Mouse (Mus musculus): Measurements from ENCODE around the gene Adgrg1.

Gene Adgrg1

DNA sequence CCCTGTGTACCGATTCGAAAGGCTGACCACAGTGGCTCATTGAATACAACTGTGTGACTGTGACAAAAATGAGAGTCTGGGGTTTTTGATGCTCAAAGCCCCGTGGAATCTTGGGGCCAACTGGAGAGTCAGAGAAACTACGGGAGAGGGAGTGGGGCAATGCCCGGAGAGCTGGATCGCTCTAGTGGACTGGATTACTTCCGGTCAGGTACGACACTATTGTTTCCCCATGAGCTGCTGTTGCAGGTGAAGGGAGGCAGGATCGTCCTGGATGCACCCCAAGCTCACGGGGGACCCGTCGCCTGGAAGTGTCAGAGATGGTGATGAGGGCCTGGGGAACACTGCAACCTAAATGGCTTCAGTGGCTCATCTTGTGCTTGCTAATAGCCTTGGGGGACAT is 21.5 kb downstream of the Adgrg1 start:
- no peak for DNase-seq (ENCODE audit: low read depth, low spot score)

DNA sequence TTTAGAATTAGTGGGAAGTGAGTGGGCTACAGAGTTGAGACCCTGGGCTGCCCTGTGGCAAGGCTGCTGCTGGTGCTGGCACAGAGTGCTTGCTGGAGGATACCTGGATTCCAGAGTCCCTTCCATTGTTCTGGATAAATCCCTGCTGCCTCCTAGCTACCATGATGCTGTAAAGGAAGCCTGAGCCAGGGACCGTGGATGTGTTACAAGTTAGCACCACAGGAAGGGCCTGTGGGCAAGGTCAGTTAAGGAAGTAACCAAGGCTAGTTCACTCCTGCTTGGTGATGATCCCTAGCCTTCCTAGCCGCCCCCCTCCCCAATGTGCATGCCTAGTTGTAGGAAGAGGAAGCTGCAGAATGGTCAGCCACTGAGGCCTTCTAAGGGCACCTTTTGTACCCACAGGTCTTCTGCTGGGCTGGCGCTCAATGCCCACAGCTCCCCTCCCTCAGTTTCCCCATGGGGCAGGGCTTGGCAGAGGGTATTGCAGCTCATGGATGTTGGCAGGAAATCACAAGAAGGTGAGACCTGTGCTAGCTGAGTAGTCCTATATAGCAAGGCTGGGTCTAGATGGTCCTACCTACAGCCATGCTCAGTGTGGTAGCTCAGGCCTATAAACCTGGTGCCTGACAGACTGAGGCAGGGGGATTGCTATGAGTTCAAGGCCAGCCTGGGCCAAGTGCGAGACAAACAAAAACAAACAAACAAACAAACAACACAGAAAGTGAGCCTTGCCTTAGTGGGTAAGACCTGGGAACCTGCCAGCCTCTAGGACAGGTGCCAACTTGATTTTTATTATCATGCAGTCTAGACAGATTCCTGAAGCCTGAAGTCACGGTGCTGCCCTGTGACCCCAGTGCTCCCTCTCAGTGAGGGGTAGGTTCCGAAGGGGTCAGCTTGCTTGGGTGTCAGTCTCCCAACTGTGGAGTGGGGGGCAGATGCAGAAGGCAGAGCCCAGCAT is 22.6 kb downstream of the Adgrg1 start:
- DNase-seq (ENCODE audit: low read depth, low spot score): no peak

GRCm38 (mm10) chr8:94997857-94998243 is 23.3 kb downstream of the Adgrg1 start:
- no peak for DNase-seq (ENCODE audit: low read depth, low spot score)

- no peak for DNase-seq (ENCODE audit: low read depth, low spot score)
Observed at GRCm38 (mm10) chr8:94998431-94998830, 23.9 kb downstream of the Adgrg1 start.

GRCm38 (mm10) chr8:94999004-94999403 is 24.5 kb downstream of the Adgrg1 start:
- DNase-seq (ENCODE audit: low read depth, low spot score): no peak

GRCm38 (mm10) chr8:94999956-95000355 is 25.4 kb downstream of the Adgrg1 start:
- DNase-seq (ENCODE audit: low read depth, low spot score): peak; percentile 28

DNA sequence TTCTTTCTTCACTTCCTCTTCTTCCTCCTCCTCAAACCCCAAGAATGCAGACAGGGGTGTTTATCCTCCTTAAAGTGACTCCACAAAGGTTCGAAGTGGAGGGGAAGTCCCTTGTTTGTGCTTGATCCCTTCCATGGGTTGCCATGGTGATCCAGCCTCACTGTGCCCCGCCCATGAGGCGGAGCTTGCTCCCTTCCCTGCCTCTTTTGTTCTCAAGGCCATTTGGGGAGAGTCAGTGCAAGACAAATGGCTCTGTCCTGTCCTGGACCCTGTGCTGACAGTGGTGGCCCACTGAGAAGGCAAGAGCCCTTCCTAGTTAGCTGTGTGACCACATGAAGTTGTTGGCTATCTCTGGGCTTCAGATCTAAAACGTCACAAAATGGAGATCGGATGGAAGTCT is 26.1 kb downstream of the Adgrg1 start:
- peak; percentile 73 for DNase-seq (ENCODE audit: low read depth, low spot score)

- no peak for DNase-seq (ENCODE audit: low read depth, low spot score)
Observed at GRCm38 (mm10) chr8:95001165-95001564, 26.6 kb downstream of the Adgrg1 start.

- peak; percentile 77 for DNase-seq (ENCODE audit: low read depth, low spot score)
Observed at GRCm38 (mm10) chr8:95001655-95002054, 27.1 kb downstream of the Adgrg1 start.

GRCm38 (mm10) chr8:95002089-95002655 is 27.6 kb downstream of the Adgrg1 start:
- DNase-seq (ENCODE audit: low read depth, low spot score): no peak

DNA sequence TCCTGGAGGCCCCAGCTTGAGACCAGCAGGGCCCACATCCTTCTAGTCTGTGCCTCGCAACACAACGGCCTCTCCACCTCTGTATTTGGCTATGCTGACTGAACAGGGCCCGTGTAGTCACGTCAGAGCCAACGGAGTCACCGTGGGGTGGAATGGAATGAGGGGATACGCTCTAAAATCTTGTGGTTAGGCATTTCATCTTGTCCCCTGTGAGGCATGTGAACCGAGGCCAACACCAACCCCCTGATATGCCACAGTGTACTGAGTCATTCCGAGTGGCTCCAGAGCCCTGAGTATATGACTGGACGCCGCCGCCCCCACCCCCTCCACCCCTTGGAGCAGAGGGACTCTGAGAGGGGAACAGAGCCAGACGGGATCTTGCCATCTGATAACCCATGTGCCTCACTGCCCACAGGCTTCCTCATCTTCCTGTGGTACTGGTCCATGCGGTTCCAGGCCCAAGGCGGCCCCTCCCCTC is 37.9 kb downstream of the Adgrg1 start:
- DNase-seq (ENCODE audit: low read depth, low spot score): peak; percentile 22

GRCm38 (mm10) chr8:95015866-95016265 is 41.3 kb downstream of the Adgrg1 start:
- no peak for DNase-seq (ENCODE audit: low read depth, low spot score)

DNA sequence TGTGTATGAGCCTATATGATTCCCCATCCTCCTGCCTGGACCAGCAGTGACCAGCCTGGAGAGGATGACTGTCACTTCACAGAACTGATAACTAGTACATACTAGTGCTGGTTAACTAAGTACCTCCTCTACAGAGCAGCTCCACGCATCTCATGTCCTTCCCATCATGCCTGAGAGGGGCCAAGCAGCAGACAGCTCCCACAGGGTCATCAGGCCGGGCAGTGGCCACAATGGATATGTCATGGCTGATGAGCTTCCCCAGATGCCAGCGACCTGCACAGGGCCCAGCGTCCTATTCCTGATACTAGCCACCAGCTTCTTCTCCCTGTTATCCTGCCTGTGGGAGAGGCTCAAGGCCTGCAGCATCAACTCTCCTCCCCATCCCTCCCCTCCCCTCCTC is 42.1 kb downstream of the Adgrg1 start:
- no peak for DNase-seq (ENCODE audit: low read depth, low spot score)

DNA sequence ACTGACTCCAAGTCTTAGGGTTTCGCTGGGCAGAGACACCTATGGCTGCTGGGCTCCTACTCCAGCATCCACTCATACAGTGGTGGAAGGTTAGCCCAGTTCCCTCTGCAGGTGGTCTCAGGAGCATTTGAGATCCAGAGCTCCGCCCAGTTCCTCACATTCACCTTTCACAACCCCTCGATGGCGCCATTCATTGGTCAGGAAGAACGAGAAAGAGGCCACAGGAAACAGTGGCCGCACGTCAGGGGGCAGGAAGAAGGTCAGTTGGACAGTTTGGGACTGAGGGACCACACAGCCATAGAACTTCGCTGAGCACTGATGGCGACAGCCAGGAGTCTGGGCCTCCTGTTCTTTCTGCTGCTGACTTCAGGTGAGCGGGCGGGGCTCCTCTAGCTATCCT is 42.9 kb downstream of the Adgrg1 start, which contains the start of gene Adgrg3:
TSS of gene Adgrg3 (plus strand) at position 242 of the 400 bp plus-strand sequence.
- DNase-seq (ENCODE audit: low read depth, low spot score): no peak

- no peak for DNase-seq (ENCODE audit: low read depth, low spot score)
Observed at GRCm38 (mm10) chr8:95017969-95018635, 43.6 kb downstream of the Adgrg1 start.

GRCm38 (mm10) chr8:95020293-95020777 is 45.8 kb downstream of the Adgrg1 start:
- DNase-seq (ENCODE audit: low read depth, low spot score): peak; percentile 75

DNA sequence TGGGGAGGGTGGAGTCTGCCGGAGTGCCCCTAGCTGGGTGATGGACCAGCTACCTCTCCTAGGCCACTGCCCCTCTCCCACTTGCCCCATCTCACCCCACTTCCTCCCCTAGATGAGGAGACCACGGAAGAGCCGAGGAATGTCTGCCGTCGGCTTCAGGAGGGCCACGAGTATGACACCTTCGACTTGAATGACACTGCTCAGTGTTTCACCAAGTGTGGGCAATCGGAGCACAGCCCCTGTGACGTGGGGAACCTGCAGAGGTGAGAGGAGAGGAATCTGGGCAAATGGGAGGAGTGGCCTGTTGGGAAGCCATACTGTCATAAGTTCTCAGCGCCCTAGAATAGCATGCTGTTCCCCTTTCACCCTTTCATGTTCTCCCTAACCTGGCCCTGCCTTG is 46.3 kb downstream of the Adgrg1 start:
- peak; percentile 61 for DNase-seq (ENCODE audit: low read depth, low spot score)

DNA sequence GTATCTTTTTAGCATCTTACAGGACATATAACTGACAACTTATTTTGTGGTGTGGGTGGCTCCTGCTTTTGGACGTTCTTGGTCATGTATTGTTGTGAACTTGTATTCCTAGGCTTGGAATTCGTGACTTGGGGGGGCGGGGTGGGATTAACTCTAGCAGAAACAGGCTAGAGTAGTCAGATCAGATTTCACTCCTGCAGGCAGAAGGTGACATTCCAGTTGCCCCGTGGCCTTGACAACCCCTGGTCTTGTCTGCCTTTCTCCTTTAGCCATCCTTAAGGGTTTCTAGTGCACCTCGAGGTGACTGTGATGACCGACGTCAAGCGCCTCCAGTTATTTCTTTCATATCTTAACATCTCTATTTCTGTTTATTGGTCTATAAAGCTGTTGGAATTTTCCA is 48.6 kb downstream of the Adgrg1 start:
- no peak for DNase-seq (ENCODE audit: low read depth, low spot score)

- no peak for DNase-seq (ENCODE audit: low read depth, low spot score)
Observed at GRCm38 (mm10) chr8:95024387-95024786, 49.8 kb downstream of the Adgrg1 start.

DNA sequence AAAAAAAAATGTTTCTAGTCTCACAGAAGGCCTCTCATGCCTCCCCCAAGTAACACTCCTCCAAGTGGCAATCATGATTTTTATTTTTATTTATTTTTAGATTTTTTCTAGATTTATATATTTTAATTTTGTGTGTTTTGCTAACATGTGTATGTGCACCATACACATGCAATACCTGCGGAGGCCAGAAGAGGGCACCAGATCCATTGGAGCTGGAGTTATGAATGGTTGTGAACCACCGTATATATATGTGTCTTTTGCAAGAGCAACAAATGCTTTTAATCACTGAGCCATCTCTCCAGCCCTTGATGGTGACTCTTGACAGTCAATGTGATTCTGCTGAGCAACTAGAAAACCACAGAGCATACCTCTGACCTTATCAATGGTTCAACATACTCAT is 50.9 kb downstream of the Adgrg1 start:
- peak; percentile 17 for DNase-seq (ENCODE audit: low read depth, low spot score)

- DNase-seq (ENCODE audit: low read depth, low spot score): peak; percentile 10
Observed at GRCm38 (mm10) chr8:95028391-95028790, 53.8 kb downstream of the Adgrg1 start.
